Mouse (Mus musculus) liver, embryonic 15.5 days (tissue): ENCODE results near the gene Slit3. TPM values are rescaled to one million over a fixed set of nuclear protein-coding genes. Genes with fewer than 3 reads are reported as not detected.

Source experiments
- ATAC-seq: fragments of 200-750 bp; cut with Nextera tagmentation; 2 replicates; pipeline ENCODE4 v1.8.0; 2017; ENCODE audit warnings: moderate number of reproducible peaks, mild to moderate bottlenecking, moderate library complexity; ENCODE audit not compliant: insufficient read depth
- H3K27ac ChIP-seq: fragments of 300-500 bp; sonication (generic); replicated peaks from 2 replicates; pipeline ENCODE4 v1.5.1; 2015; ENCODE audit warnings: mild to moderate bottlenecking, inconsistent platforms
- H3K27me3 ChIP-seq: fragments of 300-500 bp; sonication (generic); 2 replicates; pipeline ENCODE4 v1.6.1; 2015; ENCODE audit warnings: mild to moderate bottlenecking, inconsistent platforms
- H3K36me3 ChIP-seq: fragments of 300-500 bp; sonication (generic); replicated peaks from 2 replicates; pipeline ENCODE4 v1.6.1; 2015; ENCODE audit warnings: moderate library complexity, mild to moderate bottlenecking, inconsistent platforms
- H3K4me1 ChIP-seq: fragments of 300-500 bp; sonication (generic); replicated peaks from 2 replicates; pipeline ENCODE4 v1.6.1; 2015; ENCODE audit warnings: inconsistent platforms
- H3K4me2 ChIP-seq: fragments of 300-500 bp; sonication (generic); 2 replicates; pipeline ENCODE4 v1.6.1; 2015; ENCODE audit warnings: moderate library complexity, mild to moderate bottlenecking, inconsistent platforms
- H3K4me3 ChIP-seq: fragments of 300-500 bp; sonication (generic); replicated peaks from 2 replicates; pipeline ENCODE4 v1.5.1; 2015; ENCODE audit warnings: mild to moderate bottlenecking, inconsistent platforms
- H3K9ac ChIP-seq: fragments of 300-500 bp; sonication (generic); 2 replicates; pipeline ENCODE4 v1.6.1; 2015; ENCODE audit warnings: moderate library complexity, mild to moderate bottlenecking, inconsistent platforms
- H3K9me3 ChIP-seq: fragments of 300-500 bp; sonication (generic); replicated peaks from 2 replicates; pipeline ENCODE4 v1.6.1; 2016; ENCODE audit warnings: inconsistent platforms
- WGBS: fragments of 180-500 bp; shearing (Covaris S2); methylation state at CpG from one replicate; pipeline ENCODE4 v1.1.7; 2015; ENCODE audit warnings: mixed read lengths; ENCODE audit not compliant: insufficient replicate concordance; 5-methylcytosine and 5-hydroxymethylcytosine counted together
- polyA plus RNA-seq: library from polyadenylated mRNA; unstranded; fragments of >200 nt; fragmentation: Nextera tagmentation; extraction: Ambion mirVana; gene quantifications from 2 replicates; pipeline ENCODE4 v1.2.1, GENCODE M21; 2015

Slit3 gene
- polyA plus RNA-seq, 1 experiment from 2014 or later: 0.20 TPM

DNA sequence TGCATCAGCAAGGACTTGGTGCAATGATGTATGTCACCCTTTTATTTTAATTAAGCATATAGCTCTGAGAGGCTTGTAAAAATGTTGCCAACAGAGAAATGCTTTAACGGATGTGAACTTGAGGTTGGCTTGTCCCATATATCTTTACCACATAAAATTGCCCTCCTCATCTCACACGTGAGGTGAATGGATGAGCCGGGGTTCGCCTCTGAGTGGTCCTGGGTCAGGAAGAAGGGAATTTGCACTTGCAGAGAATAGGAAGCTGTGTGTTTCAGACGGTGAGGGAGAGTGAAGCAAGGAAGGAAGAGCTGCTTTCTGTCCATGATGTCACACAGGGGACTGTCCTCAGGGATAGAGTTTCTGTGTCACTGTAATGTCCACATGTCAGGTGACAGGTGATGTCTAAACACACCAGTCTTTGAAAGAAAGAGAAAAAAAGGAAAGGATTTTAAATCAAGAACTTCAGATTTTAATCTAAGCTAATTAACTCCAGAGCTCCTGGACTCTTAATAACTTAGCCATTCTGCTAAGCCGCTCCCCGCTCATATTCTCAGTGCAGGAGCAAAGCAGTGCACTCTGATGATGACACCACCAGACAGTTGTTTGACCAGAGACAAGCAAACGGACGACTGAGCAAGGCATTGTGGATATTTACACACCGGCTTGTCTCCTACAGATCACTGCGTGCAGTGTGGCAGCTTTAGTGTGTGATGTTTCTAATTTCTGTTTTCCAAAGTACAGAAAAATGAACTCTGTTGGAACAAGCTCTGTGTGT, 352.0 kb downstream of the Slit3 start:
- no peak overlapping the region for H3K9ac ChIP-seq
- H3K9me3 ChIP-seq: no peaks in the 10 kb centered on the region
- 56% methylated on average over 11 of the region's 11 CpGs for WGBS
- peaks cover 5% of the 10 kb centered on the region; the same call in 1 of the 2 replicates for H3K4me1 ChIP-seq
- no peak overlapping the region for H3K4me2 ChIP-seq
- H3K36me3 ChIP-seq: no peaks in the 10 kb centered on the region
- H3K27ac ChIP-seq: no peak overlapping the region
- H3K4me3 ChIP-seq: no peak overlapping the region
- no peak for ATAC-seq
- H3K27me3 ChIP-seq: no peaks in the 10 kb centered on the region

DNA sequence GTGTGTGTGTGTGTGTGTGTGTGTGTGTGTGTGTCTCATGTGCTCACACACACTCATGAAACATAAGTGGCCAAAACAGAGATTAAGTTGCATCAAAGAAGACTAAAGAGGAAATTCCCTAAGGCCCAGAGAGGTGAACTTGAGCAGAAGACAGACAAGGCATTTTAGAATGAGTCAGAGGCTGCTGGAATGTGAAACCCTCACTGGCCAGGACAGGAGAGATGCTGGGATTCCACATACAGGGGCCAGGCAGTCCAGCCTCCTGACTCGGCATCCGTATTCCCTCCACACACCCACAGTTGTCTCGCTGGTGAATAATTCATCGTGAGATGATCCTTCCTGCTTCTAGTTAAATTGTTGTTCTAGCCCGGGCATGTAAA, 352.6 kb downstream of the Slit3 start:
- Histone ChIP-seq H3K36me3 (no peaks in the 10 kb centered on the region), H3K27me3 (no peaks in the 10 kb centered on the region), H3K4me3 (no peak overlapping the region), H3K27ac (no peak overlapping the region), H3K9me3 (no peaks in the 10 kb centered on the region), H3K4me1 (peaks cover 5% of the 10 kb centered on the region; the same call in 1 of the 2 replicates), H3K9ac (no peak overlapping the region), H3K4me2 (no peak overlapping the region)
- ATAC-seq: no peak
- 75% methylated on average over 5 of the region's 5 CpGs for WGBS

DNA sequence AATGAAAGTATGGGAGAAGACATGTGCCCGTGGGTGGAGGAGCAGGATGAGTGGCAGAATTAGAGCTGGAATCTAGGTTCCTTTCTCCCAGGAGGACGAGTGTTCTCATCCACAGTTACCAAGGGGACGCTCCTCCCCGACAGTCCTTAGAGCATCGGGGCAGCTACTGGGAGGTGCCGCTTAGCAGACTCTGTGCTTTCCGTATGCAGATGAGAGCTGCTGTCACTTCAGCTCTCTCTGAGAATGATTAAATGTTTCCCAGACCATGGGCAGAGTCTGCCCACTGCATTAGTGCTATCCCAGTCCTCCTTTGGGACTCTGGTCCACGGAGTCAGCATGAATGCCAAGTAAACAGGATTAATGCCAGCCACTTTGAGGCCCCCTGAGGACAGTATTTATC, 359.1 kb downstream of the Slit3 start:
- ATAC-seq: no peak
- H3K9me3 ChIP-seq: no peaks in the 10 kb centered on the region
- WGBS: 69% methylated on average over 8 of the region's 8 CpGs

DNA sequence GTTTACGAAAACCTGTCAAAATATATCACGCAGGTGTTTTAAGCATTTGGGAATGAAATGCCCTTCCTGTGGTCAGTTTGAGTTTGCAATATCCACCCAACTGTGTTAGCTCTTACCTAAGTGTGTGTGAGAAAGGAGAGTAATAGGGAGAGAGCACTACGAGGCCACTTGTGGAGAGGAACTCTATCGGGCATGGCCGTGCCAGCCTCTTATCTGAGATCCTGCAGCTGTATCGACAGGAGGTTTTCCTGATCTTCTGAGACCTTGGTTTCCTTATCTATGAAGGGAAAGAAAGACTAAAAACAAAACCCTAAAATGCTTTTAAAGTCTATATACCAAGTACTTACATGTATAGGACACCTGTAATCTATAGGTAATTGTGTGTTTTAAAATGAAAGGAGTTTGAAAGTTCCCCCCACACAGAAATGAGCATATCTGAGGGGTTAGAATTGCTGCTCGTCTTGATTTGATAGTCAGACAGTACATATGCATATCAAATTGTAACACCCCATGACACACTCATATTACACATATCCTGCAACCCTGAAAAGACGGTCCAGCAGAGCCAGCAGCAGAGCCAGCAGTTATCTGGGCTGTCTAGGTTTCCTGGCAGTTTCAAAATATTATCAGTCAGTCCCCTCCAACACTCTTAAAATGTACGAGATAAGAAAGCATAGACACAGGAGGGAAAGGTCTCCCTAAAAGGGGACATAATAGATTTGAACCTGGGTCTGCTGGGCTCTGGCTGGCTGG, 360.8 kb downstream of the Slit3 start:
- Histone ChIP-seq H3K4me3 (no peak overlapping the region), H3K4me2 (peak overlapping the region; percentile 31; the same call in 1 of the 2 replicates), H3K36me3 (no peaks in the 10 kb centered on the region), H3K27ac (no peak overlapping the region), H3K27me3 (no peaks in the 10 kb centered on the region), H3K4me1 (peaks cover 13% of the 10 kb centered on the region), H3K9me3 (no peaks in the 10 kb centered on the region), H3K9ac (no peak overlapping the region)
- ATAC-seq: peak; percentile 86
- WGBS: 27% methylated on average over 9 of the region's 9 CpGs

More for the DNA sequence above, 359.1 kb downstream of the Slit3 start:
- Histone ChIP-seq H3K9ac (no peak overlapping the region), H3K36me3 (no peaks in the 10 kb centered on the region), H3K27me3 (no peaks in the 10 kb centered on the region), H3K4me3 (no peak overlapping the region), H3K4me1 (peaks cover 13% of the 10 kb centered on the region), H3K4me2 (no peak overlapping the region), H3K27ac (no peak overlapping the region)

DNA sequence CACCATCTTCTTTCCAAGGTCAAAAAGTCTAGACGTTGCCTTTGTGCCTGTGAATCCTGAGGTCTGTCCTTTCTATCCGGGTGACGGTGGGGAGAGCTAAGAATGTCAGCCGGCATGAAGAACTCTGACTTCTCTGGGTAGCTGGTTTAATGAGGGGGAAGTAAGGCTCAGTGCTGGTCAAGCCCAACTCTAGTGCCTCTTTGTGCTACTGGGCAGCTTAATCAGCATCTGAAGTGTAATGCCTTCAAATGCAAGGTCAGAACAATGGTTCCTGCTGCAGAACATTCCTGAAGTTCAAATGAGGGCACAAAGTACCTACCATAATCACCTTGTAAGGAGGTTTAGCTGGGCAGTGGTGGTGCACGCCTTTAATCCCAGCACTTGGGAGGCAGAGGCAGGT, 366.9 kb downstream of the Slit3 start:
- ATAC-seq: no peak
- Histone ChIP-seq H3K36me3 (no peaks in the 10 kb centered on the region), H3K9me3 (no peaks in the 10 kb centered on the region), H3K4me2 (no peak overlapping the region), H3K9ac (no peak overlapping the region), H3K27ac (no peak overlapping the region), H3K4me3 (no peak overlapping the region), H3K27me3 (no peaks in the 10 kb centered on the region), H3K4me1 (no peaks in the 10 kb centered on the region)
- WGBS: 63% methylated on average over 5 of the region's 5 CpGs

DNA sequence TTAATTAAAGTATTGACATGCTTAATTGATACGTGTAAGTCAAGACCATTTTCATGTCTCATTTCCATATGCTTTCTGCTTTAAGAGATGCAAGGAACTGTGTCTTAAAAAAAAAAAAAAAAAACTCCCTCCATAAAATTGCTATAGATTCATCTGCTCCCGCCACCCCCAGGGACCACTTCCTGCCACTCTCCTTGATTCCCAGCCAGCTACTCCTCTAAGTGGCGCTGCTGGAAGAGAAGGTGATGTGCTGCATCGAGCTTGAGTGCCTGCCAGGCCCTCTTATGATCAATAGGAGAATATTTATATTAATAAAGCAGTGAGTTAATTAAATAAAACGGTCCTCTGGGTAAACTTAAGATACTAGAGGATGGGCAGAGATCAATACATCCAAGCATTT, 370.7 kb downstream of the Slit3 start:
- Histone ChIP-seq H3K27ac (no peak overlapping the region), H3K4me1 (no peaks in the 10 kb centered on the region), H3K4me2 (no peak overlapping the region), H3K36me3 (no peaks in the 10 kb centered on the region), H3K4me3 (no peak overlapping the region), H3K9me3 (no peaks in the 10 kb centered on the region), H3K27me3 (no peaks in the 10 kb centered on the region), H3K9ac (no peak overlapping the region)
- ATAC-seq: no peak
- WGBS: 59% methylated on average over 5 of the region's 5 CpGs

DNA sequence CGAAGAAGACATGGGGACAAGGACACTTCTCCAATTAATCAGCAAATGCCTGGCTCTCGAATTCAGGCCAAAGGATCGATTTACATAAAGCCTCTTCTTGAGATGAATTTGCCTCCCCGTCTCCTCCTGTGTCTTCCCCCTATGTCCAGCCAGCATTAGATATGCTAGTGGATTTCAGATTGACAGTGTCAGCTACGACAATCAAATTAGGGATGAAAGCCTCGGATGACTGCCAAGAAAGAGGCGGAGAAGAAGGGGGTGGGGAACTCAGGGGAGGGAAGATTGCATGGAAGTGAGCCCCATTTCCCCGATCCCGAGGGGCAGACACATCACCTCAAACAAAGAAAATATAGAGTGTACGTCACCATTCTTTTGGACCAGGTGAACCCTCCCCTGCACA, 375.9 kb downstream of the Slit3 start:
- no peaks in the 10 kb centered on the region for H3K36me3 ChIP-seq
- H3K27ac ChIP-seq: no peak overlapping the region
- ATAC-seq: no peak
- H3K27me3 ChIP-seq: no peaks in the 10 kb centered on the region
- H3K9ac ChIP-seq: no peak overlapping the region
- H3K4me2 ChIP-seq: no peak overlapping the region
- no peak overlapping the region for H3K4me3 ChIP-seq
- no peaks in the 10 kb centered on the region for H3K4me1 ChIP-seq
- no peaks in the 10 kb centered on the region for H3K9me3 ChIP-seq
- 63% methylated on average over 10 of the region's 10 CpGs for WGBS

DNA sequence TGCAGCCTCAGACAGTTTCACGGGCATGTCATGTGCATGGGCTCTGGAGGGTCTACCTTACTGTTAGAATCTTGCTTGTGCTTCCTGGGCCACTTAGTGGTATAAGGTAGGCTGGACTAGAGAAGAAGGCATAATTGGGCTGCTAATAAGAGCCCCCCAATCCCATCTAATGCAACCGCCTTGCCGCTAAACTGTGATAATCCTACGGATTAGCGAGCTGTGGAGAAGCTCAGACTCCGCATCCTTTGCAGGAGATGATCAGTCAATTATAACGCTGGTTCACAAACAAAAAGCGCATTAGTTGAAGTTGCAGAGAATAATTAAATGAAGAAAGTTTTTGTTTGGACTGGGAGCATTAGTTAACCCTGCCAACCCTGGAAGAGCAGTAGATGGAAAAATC, 376.9 kb downstream of the Slit3 start:
- H3K27ac ChIP-seq: no peak overlapping the region
- H3K4me2 ChIP-seq: no peak overlapping the region
- H3K27me3 ChIP-seq: no peaks in the 10 kb centered on the region
- H3K9ac ChIP-seq: no peak overlapping the region
- H3K36me3 ChIP-seq: no peaks in the 10 kb centered on the region
- WGBS: 68% methylated on average over 8 of the region's 8 CpGs
- ATAC-seq: no peak
- H3K9me3 ChIP-seq: no peaks in the 10 kb centered on the region
- no peaks in the 10 kb centered on the region for H3K4me1 ChIP-seq
- no peak overlapping the region for H3K4me3 ChIP-seq

DNA sequence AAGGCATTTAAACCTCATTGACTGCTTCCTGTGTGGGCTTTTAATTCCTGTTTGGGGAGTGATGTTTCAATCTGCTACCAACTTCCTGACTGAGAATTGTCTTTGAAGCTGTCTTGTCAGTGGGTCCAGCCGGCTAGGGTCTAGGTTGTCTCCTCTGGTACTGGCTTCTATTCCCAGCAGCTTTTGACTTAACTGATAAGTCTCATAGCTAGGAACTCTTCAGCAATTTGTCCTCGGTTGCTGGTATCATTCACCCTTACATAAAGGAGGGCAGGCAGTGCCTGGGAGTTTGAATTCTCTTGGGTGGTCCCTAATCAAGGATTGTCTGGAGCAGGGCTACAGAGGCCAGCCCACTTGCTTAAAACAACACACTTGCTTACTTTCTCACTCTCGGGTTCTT, 381.1 kb downstream of the Slit3 start:
- ATAC-seq: no peak
- H3K9me3 ChIP-seq: no peaks in the 10 kb centered on the region
- H3K27ac ChIP-seq: no peak overlapping the region
- no peaks in the 10 kb centered on the region for H3K4me1 ChIP-seq
- H3K9ac ChIP-seq: no peak overlapping the region
- WGBS: 13% methylated on average over 3 of the region's 3 CpGs
- no peak overlapping the region for H3K4me2 ChIP-seq
- H3K4me3 ChIP-seq: no peak overlapping the region
- H3K36me3 ChIP-seq: no peaks in the 10 kb centered on the region
- H3K27me3 ChIP-seq: peaks cover 7% of the 10 kb centered on the region; the same call in 1 of the 2 replicates

DNA sequence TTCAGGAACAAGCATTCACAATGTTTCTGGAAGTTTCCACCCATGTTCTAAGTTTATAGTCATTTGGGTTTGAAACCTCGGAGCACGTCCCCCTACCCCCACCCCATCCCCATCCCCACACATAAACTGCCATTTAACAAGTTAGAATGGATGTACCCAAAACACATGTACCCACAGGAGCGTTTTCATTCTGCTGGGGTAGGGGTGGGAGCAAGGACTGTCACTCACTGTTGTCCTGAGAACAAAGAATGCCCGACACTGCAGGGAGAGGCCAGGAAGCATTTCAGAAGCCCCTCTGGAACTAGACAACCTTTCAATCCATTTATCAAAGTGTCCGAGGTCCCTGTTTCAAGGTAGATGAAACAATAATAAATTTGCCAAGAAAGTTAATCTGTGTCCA, 383.0 kb downstream of the Slit3 start:
- no peaks in the 10 kb centered on the region for H3K9me3 ChIP-seq
- no peak for ATAC-seq
- peaks cover 7% of the 10 kb centered on the region; the same call in 1 of the 2 replicates for H3K27me3 ChIP-seq
- H3K9ac ChIP-seq: no peak overlapping the region
- H3K4me2 ChIP-seq: no peak overlapping the region
- H3K27ac ChIP-seq: no peak overlapping the region
- no peaks in the 10 kb centered on the region for H3K36me3 ChIP-seq
- H3K4me3 ChIP-seq: no peak overlapping the region
- H3K4me1 ChIP-seq: no peaks in the 10 kb centered on the region
- WGBS: 48% methylated on average over 5 of the region's 5 CpGs

DNA sequence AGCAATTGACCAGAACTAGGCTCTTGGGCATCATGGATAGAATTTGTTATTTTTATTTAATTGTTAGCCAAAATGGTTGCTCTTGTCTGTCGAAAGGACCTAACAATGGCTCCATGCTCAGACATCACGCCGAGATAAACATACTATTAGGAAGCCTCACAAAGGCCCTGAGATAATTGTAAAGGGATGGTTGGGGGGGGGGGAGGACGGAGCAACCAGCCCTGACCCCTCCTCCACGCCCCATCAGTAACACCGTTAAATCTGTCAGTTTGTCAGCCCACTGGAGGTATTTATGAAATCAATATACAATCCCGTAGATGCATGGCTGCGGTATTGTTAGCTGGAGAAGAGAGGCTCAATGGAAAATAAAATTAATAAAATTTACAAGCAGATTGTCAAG, 383.9 kb downstream of the Slit3 start:
- Histone ChIP-seq H3K27ac (no peak overlapping the region), H3K4me3 (no peak overlapping the region), H3K9me3 (no peaks in the 10 kb centered on the region), H3K9ac (no peak overlapping the region), H3K4me2 (no peak overlapping the region), H3K4me1 (no peaks in the 10 kb centered on the region), H3K36me3 (no peaks in the 10 kb centered on the region), H3K27me3 (peaks cover 7% of the 10 kb centered on the region; the same call in 1 of the 2 replicates)
- WGBS: 46% methylated on average over 8 of the region's 8 CpGs
- no peak for ATAC-seq
